ENCODE assay signal across 8 mouse cellular contexts in the genomic region with DNA sequence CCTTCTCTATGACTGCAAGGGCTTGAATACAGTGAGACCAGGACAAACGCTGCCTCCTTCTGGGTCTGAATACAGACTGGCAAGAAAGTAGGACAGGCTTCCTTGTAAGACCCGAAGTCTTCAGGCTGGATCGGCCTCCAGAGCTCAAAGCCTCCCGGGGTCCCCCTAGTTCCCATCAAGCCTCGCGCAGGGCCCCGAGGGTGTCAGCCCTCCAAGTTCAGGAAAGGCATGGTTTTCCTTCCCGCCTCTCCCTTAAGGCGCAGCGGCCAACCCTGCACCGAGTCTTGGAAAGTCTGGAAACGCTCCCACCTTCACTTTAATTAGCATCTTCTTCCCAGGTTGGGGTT. TPM values are rescaled to one million over a fixed set of nuclear protein-coding genes. Genes with fewer than 3 reads are reported as not detected.
A peak's percentile ranks its signal among the peaks of the same experiment; 100 is the strongest.
DNase-seq lines count a peak whose midpoint lies in the region; ATAC-seq and TF ChIP-seq lines count a peak whose summit lies in the region.

No protein-coding gene starts in this region.

- TF ChIP-seq CTCF in lung, adult 2 months (IDR thresholded peaks at IDR 0.05; ENCODE audit: insufficient read depth, low read length), result no peak
- TF ChIP-seq CTCF in hindbrain, postnatal 0 days (IDR thresholded peaks at IDR 0.05; ENCODE audit: low read depth), result no peak
- peak; percentile 24 for TF ChIP-seq CTCF in midbrain, postnatal 0 days (IDR thresholded peaks at IDR 0.05)

- H3K27me3 ChIP-seq in embryonic facial prominence, embryonic 12.5 days, result no peaks in the 10 kb centered on the region
- no peaks in the 10 kb centered on the region for H3K27me3 ChIP-seq in hindbrain, postnatal 0 days (ENCODE audit: insufficient read depth, low read length)
- H3K27me3 ChIP-seq in midbrain, postnatal 0 days (ENCODE audit: insufficient read depth, low read length), result no peaks in the 10 kb centered on the region

- intact Hi-C loops in left cerebral cortex, postnatal 10 days (cut with DNase I), result no loop called here

- WGBS in lung, adult 2 months, result 0% methylated on average over 12 of the region's 12 CpGs
- WGBS in embryonic facial prominence, embryonic 12.5 days, result under 1% methylated on average over 12 of the region's 12 CpGs
- WGBS in hindbrain, postnatal 0 days, result under 1% methylated on average over 12 of the region's 12 CpGs
- 0% methylated on average over 12 of the region's 12 CpGs for WGBS in midbrain, postnatal 0 days

- peak; percentile 50 for ATAC-seq in embryonic facial prominence, embryonic 12.5 days (ENCODE audit: insufficient number of reproducible peaks, insufficient read depth, low FRiP score, low TSS enrichment)
- ATAC-seq in hindbrain, postnatal 0 days, result peak; percentile 60
- peak; percentile 61 for ATAC-seq in midbrain, postnatal 0 days (ENCODE audit: low FRiP score)

- no peaks in the 10 kb centered on the region for H3K9me3 ChIP-seq in embryonic facial prominence, embryonic 12.5 days
- no peaks in the 10 kb centered on the region for H3K9me3 ChIP-seq in hindbrain, postnatal 0 days (ENCODE audit: low read length)
- H3K9me3 ChIP-seq in midbrain, postnatal 0 days (ENCODE audit: low read length), result no peaks in the 10 kb centered on the region

- peak overlapping the region; percentile 86 for H3K4me2 ChIP-seq in embryonic facial prominence, embryonic 12.5 days (replicated peaks)
- peak overlapping the region; percentile 62 for H3K4me2 ChIP-seq in hindbrain, postnatal 0 days (ENCODE audit: low read depth, low read length)
- H3K4me2 ChIP-seq in midbrain, postnatal 0 days (ENCODE audit: low read depth, low read length, poor library complexity, severe bottlenecking), result peak overlapping the region; percentile 81

- H3K4me1 ChIP-seq in lung, adult 2 months (ENCODE audit: control insufficient read depth, insufficient read depth, low read length), result peaks cover 4% of the 10 kb centered on the region; the same call in 1 of the 2 replicates
- H3K4me1 ChIP-seq in embryonic facial prominence, embryonic 12.5 days, result peaks cover 16% of the 10 kb centered on the region; the same call in 1 of the 2 replicates
- peaks cover 4% of the 10 kb centered on the region for H3K4me1 ChIP-seq in hindbrain, postnatal 0 days (ENCODE audit: insufficient read depth, low read length)
- no peaks in the 10 kb centered on the region; the same call in 1 of the 2 replicates for H3K4me1 ChIP-seq in midbrain, postnatal 0 days (ENCODE audit: insufficient read depth, low read length)

- H3K9ac ChIP-seq in embryonic facial prominence, embryonic 12.5 days, result peak overlapping the region; percentile 78
- H3K9ac ChIP-seq in hindbrain, postnatal 0 days (replicated peaks; ENCODE audit: low read length), result peak overlapping the region; percentile 54
- H3K9ac ChIP-seq in midbrain, postnatal 0 days (replicated peaks; ENCODE audit: low read length, poor library complexity, severe bottlenecking), result peak overlapping the region; percentile 90

- DNase-seq in lung, adult 2 months, result no peak
- no peak for DNase-seq in lung, postnatal 14 days
- DNase-seq in hindbrain, postnatal 0 days (ENCODE audit: low spot score), result no peak
- peak; percentile 53 for DNase-seq in midbrain, postnatal 0 days (ENCODE audit: low spot score)
- no peak for DNase-seq in left cerebral cortex, postnatal 10 days (ENCODE audit: extremely low spot score in 1 of 2, low spot score in 2 of 2)
- no peak for DNase-seq in right cerebral cortex, adult 2 months (ENCODE audit: low spot score in 2 of 2)
- DNase-seq in layer of hippocampus, postnatal 10 days (ENCODE audit: low spot score in 2 of 2), result no peak

- no peak for TF ChIP-seq POLR2A in lung, adult 2 months (IDR thresholded peaks at IDR 0.05; ENCODE audit: borderline replicate concordance, extremely low read depth, low read depth, low read length)

- peak overlapping the region; percentile 97 for H3K4me3 ChIP-seq in lung, adult 2 months (replicated peaks; ENCODE audit: extremely low read depth, low read depth, low read length)
- H3K4me3 ChIP-seq in embryonic facial prominence, embryonic 12.5 days, result peak overlapping the region; percentile 78
- peak overlapping the region; percentile 60 for H3K4me3 ChIP-seq in hindbrain, postnatal 0 days (ENCODE audit: low read length)
- H3K4me3 ChIP-seq in midbrain, postnatal 0 days (ENCODE audit: low read depth, low read length), result peak overlapping the region; percentile 58

- peaks cover 23% of the 10 kb centered on the region for H3K36me3 ChIP-seq in embryonic facial prominence, embryonic 12.5 days
- H3K36me3 ChIP-seq in hindbrain, postnatal 0 days (ENCODE audit: insufficient read depth, low read length), result peaks cover 13% of the 10 kb centered on the region; the same call in 1 of the 2 replicates
- peaks cover 11% of the 10 kb centered on the region; the same call in 1 of the 2 replicates for H3K36me3 ChIP-seq in midbrain, postnatal 0 days (ENCODE audit: insufficient read depth, low read length)

- peak overlapping the region; percentile 85 for H3K27ac ChIP-seq in embryonic facial prominence, embryonic 12.5 days
- peak overlapping the region; percentile 82 for H3K27ac ChIP-seq in hindbrain, postnatal 0 days
- peak overlapping the region; percentile 94 for H3K27ac ChIP-seq in midbrain, postnatal 0 days (ENCODE audit: low read depth, low read length)

RNA-seq across cellular contexts. Expression of gene Gmpr2, which starts 0.3 kb away (rescaled TPM):
- 11.8 and 18.7 TPM in 2 replicates for polyA plus RNA-seq in lung, adult 2 months (2012; rRNA removed)
- polyA plus RNA-seq in embryonic facial prominence, embryonic 12.5 days (2016; fragmentation: Nextera tagmentation; extraction: Ambion mirVana), result 74.7 and 78.3 TPM in 2 replicates
- 17.5 and 24.3 TPM in 2 replicates for total RNA-seq in hindbrain, postnatal 0 days (2014; rRNA removed)
- 36.9 and 37.6 TPM in 2 replicates for polyA plus RNA-seq in hindbrain, postnatal 0 days (2015; fragmentation: Nextera tagmentation; extraction: Ambion mirVana)
- 19.9 and 24.4 TPM in 2 replicates for total RNA-seq in midbrain, postnatal 0 days (2014; rRNA removed)
- polyA plus RNA-seq in midbrain, postnatal 0 days (2015; fragmentation: Nextera tagmentation; extraction: Ambion mirVana), result 35.5 and 36.7 TPM in 2 replicates
- total RNA-seq in left cerebral cortex, postnatal 10 days (2021), result 10 to 100 TPM; 27.6 to 27.9 TPM
- 10 to 100 TPM; 29.1 TPM for total RNA-seq in layer of hippocampus, postnatal 10 days (2021)

RNA-seq across cellular contexts. Expression of gene Nedd8, which starts 0.5 kb away (rescaled TPM):
- 170 and 270 TPM in 2 replicates for polyA plus RNA-seq in lung, adult 2 months (2012; rRNA removed)
- 585 and 596 TPM in 2 replicates for polyA plus RNA-seq in embryonic facial prominence, embryonic 12.5 days (2016; fragmentation: Nextera tagmentation; extraction: Ambion mirVana)
- 128 and 143 TPM in 2 replicates for total RNA-seq in hindbrain, postnatal 0 days (2014; rRNA removed)
- 629 TPM in 2 replicates for polyA plus RNA-seq in hindbrain, postnatal 0 days (2015; fragmentation: Nextera tagmentation; extraction: Ambion mirVana)
- total RNA-seq in midbrain, postnatal 0 days (2014; rRNA removed), result 129 and 133 TPM in 2 replicates
- 569 and 590 TPM in 2 replicates for polyA plus RNA-seq in midbrain, postnatal 0 days (2015; fragmentation: Nextera tagmentation; extraction: Ambion mirVana)
- total RNA-seq in left cerebral cortex, postnatal 10 days (2021), result 100 to 1,000 TPM; 355 to 367 TPM
- total RNA-seq in layer of hippocampus, postnatal 10 days (2021), result 100 to 1,000 TPM; 320 to 339 TPM

RNA-seq across cellular contexts. Expression of gene Tinf2, which starts 10.2 kb away (rescaled TPM):
- 11.9 and 14.8 TPM in 2 replicates for polyA plus RNA-seq in lung, adult 2 months (2012; rRNA removed)
- polyA plus RNA-seq in embryonic facial prominence, embryonic 12.5 days (2016; fragmentation: Nextera tagmentation; extraction: Ambion mirVana), result 54.1 and 54.2 TPM in 2 replicates
- 18.7 and 21.9 TPM in 2 replicates for total RNA-seq in hindbrain, postnatal 0 days (2014; rRNA removed)
- 23.8 and 27.3 TPM in 2 replicates for polyA plus RNA-seq in hindbrain, postnatal 0 days (2015; fragmentation: Nextera tagmentation; extraction: Ambion mirVana)
- 14.6 and 15.7 TPM in 2 replicates for total RNA-seq in midbrain, postnatal 0 days (2014; rRNA removed)
- polyA plus RNA-seq in midbrain, postnatal 0 days (2015; fragmentation: Nextera tagmentation; extraction: Ambion mirVana), result 19.9 and 23.6 TPM in 2 replicates
- 10 to 100 TPM; 13.9 to 16.0 TPM for total RNA-seq in left cerebral cortex, postnatal 10 days (2021)
- total RNA-seq in layer of hippocampus, postnatal 10 days (2021), result 10 to 100 TPM; 18.4 to 23.9 TPM

RNA-seq across cellular contexts. Expression of gene Mdp1, which starts 11.2 kb away (rescaled TPM):
- polyA plus RNA-seq in lung, adult 2 months (2012; rRNA removed), result 15.1 and 20.4 TPM in 2 replicates
- 64.9 and 66.4 TPM in 2 replicates for polyA plus RNA-seq in embryonic facial prominence, embryonic 12.5 days (2016; fragmentation: Nextera tagmentation; extraction: Ambion mirVana)
- total RNA-seq in hindbrain, postnatal 0 days (2014; rRNA removed), result 40.6 and 45.1 TPM in 2 replicates
- 70.6 and 70.8 TPM in 2 replicates for polyA plus RNA-seq in hindbrain, postnatal 0 days (2015; fragmentation: Nextera tagmentation; extraction: Ambion mirVana)
- total RNA-seq in midbrain, postnatal 0 days (2014; rRNA removed), result 46.7 and 53.7 TPM in 2 replicates
- polyA plus RNA-seq in midbrain, postnatal 0 days (2015; fragmentation: Nextera tagmentation; extraction: Ambion mirVana), result 77.9 and 82.2 TPM in 2 replicates
- total RNA-seq in left cerebral cortex, postnatal 10 days (2021), result 10 to 100 TPM; 43.7 to 48.4 TPM
- 10 to 100 TPM; 47.8 to 50.0 TPM for total RNA-seq in layer of hippocampus, postnatal 10 days (2021)

RNA-seq across cellular contexts. Expression of gene Tssk4, which starts 21.5 kb away (rescaled TPM):
- polyA plus RNA-seq in lung, adult 2 months (2012; rRNA removed), result 0.70 and 1.0 TPM in 2 replicates
- polyA plus RNA-seq in embryonic facial prominence, embryonic 12.5 days (2016; fragmentation: Nextera tagmentation; extraction: Ambion mirVana), result 0.55 and 0.97 TPM in 2 replicates
- total RNA-seq in hindbrain, postnatal 0 days (2014; rRNA removed), result 0.32 and 1.3 TPM in 2 replicates
- polyA plus RNA-seq in hindbrain, postnatal 0 days (2015; fragmentation: Nextera tagmentation; extraction: Ambion mirVana), result 0.24 and 0.28 TPM in 2 replicates
- total RNA-seq in midbrain, postnatal 0 days (2014; rRNA removed), result 0.14 and 0.16 TPM in 2 replicates
- 0.28 and 0.36 TPM in 2 replicates for polyA plus RNA-seq in midbrain, postnatal 0 days (2015; fragmentation: Nextera tagmentation; extraction: Ambion mirVana)
- under 1 TPM; 0.75 to 0.85 TPM for total RNA-seq in left cerebral cortex, postnatal 10 days (2021)
- 1 to 10 TPM; 1.3 to 1.5 TPM for total RNA-seq in layer of hippocampus, postnatal 10 days (2021)
